Mouse (Mus musculus) layer of hippocampus, postnatal 36 days (tissue): ENCODE measurements around the gene Cic. TPM values are rescaled to one million over a fixed set of nuclear protein-coding genes. Genes with fewer than 3 reads are reported as not detected.
A peak's percentile ranks its signal among the peaks of the same experiment; 100 is the strongest.

Experiments
- DNase-seq, 2 experiments: peaks; one replicate each; pipeline ENCODE4 v3.0.0; 2022
- total RNA-seq, 2 experiments: library from RNA; stranded (reverse); gene quantifications; 2 replicates each; pipeline ENCODE4 v1.2.3; 2021

Gene Cic
- total RNA-seq, 2 experiments from 2014 or later, result 173 to 213 TPM

GRCm38 (mm10) chr7:25269545-25270271, 2.2 kb downstream of the Cic start:
- DNase-seq, result peak in 1 of 2 experiments; percentile 3

DNA sequence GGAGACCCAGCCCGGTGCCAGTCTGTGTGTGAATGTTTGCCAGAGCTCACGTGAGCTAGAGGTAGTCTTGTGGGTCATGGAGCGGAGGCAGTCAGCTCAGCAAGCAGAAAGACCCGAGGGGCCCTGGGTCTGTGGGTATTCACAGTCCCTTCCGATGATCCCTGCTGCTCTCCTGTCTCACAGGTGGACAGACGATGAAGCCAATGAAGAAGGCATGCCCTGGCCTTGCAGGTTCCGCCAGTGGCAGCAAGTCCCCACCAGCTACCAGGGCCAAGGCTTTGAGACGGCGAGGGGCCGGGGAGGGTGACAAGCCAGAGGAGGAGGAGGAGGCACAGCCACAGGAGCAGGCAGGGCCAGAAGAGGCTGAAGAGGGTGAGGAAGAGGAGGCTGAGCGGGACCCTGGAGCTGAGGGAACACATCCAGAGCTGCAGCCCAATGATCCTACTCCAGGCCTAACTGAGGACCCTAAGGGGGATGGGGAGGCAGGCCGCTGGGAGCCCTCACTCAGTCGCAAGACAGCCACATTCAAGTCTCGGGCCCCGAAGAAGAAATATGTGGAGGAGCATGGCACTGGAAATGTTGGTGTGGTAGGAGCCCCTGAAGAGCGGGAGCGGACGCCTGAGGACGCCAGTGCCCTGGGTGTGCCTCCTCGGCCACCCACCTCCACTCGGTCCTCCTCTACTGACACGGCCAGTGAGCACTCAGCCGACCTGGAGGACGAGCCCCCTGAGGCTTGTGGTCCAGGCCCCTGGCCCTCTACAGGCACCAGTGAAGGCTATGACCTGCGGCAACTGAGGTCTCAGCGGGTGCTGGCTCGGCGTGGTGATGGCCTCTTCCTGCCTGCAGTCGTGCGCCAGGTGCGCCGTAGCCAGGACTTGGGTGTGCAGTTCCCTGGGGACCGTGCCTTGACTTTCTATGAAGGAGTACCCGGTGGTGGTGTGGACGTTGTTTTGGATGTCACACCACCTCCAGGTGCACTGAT, 3.4 kb downstream of the Cic start:
- no peak for DNase-seq

DNA sequence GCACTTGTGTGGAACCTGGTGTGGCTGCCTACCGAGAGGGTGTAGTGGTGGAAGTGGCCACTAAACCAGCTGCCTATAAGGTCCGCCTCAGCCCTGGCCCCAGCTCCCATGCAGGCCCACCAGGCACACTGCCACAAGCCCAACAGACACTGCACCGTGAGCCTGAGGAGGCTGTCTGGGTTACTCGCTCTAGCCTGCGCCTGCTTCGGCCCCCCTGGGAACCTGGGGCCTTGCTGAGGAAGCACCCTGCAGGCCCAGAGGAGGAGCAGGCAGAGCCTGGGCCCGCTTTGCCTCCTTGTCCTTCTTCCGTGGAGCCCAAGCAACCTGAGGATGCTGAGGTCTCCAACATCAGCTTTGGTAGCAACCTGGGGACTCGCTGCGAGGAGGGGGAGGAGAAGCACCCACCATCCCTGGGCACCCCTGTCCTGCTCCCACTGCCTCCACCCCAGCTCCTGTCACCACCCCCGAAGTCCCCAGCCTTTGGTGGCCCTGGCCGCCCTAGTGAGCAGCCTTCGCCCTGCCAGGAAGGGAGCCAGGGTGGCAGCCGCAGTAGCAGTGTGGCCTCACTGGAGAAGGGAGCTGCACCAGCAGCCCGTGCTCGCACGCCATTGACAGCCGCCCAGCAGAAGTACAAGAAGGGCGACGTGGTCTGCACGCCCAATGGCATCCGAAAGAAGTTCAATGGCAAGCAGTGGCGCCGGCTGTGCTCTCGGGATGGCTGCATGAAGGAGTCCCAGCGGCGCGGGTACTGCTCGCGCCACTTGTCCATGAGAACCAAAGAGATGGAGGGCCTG, 4.3 kb downstream of the Cic start:
- DNase-seq, result no peak

- no peak for DNase-seq
Observed at GRCm38 (mm10) chr7:25272445-25273258, 5.1 kb downstream of the Cic start.

- no peak for DNase-seq
Observed at GRCm38 (mm10) chr7:25273259-25274241, 6.0 kb downstream of the Cic start.

DNA sequence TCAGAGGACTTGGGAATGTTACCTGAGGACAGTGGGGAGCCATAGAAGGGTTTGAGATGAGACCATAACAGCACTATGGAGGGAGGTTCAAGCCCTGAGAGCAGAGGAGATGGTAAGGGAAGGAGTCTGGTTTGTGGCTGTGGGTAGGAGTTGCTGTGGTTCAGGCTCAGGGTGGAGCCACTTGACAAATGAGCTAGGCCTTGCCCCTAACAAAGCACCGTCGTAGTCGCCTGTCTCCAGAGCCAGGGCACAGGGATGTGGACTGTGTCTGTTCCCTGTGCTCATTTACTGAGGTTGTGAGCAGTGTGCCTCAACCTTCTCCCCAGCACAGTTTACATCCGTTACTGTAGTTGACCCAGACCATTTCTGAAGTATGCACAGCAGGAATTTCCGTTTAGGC, 7.1 kb downstream of the Cic start:
- DNase-seq, result no peak

DNA sequence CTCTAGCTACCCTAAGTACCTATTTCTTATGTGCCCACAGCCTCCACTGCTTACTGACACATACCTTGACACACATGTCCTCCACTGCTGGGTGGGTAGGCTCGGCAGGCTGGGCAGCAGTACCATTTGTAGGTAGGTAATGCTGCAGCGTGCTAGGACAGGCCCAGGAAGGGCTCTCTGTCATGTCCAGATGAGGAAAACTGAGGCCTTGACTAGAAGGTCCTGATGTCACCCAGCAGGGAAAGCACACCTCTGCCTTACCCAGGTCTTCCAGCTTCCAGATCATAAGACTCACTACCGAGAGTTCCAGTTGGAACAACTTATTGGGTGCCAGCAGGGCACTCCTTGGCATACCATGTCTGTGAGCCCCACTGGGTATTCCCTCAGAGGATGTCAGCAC, 7.5 kb downstream of the Cic start:
- no peak for DNase-seq

DNA sequence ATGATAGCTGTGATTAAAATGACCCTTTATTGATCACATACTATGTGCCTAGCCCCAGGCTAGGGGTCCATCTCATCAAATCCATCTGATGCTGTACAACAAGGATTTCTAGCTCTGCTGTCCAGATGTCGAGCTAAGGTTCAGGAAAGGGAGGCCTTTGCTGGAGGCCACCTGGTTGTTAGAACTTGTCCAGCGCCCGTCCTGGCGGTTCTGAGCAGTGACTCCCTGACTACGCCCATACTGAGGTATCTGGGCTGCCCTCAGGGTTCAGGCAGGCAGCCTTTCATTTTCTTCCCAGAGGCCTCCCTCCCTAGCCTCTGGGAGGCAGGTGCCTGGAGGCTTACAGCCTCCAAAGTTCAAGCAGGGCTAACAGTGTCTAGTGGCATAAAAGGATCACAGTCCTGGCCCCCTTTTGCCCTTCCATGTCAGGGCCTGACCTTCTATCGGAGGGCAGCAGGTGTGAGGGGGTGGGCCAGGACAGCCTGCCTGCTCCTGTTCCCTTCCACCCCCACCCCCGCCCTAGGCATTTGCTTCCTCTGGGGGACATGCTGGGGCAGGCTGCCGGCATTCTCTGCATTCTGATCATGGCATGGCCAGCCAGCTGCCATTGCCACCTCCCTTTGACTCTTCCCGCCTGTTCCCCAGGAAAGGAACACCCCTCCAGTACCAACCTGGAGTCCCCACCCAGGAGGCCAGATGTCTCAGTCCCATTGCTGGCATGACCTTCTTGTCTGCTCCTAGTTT, 8.2 kb downstream of the Cic start:
- DNase-seq, result no peak

DNA sequence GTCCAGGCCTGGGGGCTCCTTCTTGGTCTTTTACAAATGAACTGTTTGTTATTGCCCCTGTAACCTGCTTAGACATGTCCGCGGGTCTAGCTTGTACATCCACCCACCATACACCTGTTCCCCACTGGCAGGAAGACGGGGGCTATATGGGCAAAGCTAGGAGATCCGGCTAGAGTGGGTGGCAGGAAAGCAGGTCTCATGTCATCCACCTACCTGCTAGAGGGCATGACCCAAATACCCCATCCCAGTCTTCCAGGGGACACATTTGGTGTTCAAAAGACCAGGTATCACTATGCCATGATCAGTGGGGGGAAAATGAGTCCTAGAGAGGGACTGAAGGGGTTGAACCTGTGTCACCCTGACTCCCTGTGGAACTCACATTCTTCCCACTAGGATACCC, 9.9 kb downstream of the Cic start:
- no peak for DNase-seq

DNA sequence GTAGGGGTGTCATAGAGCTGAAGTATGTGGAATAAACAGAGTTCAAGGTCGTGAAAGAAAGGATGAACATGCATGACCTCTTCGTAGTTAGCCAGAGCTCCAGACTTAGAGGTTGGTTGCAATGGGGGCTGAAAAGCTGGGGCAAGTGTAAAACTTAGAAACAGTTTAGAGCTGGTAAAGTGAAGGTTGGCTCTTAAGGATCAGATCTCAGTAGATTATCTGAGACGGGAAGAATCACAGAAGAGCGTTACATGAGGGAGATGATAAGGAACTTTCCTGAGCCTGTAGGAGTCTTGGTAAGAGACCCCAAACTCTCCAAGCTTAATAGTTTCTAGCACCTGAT, 10.5 kb downstream of the Cic start:
- DNase-seq, result no peak

DNA sequence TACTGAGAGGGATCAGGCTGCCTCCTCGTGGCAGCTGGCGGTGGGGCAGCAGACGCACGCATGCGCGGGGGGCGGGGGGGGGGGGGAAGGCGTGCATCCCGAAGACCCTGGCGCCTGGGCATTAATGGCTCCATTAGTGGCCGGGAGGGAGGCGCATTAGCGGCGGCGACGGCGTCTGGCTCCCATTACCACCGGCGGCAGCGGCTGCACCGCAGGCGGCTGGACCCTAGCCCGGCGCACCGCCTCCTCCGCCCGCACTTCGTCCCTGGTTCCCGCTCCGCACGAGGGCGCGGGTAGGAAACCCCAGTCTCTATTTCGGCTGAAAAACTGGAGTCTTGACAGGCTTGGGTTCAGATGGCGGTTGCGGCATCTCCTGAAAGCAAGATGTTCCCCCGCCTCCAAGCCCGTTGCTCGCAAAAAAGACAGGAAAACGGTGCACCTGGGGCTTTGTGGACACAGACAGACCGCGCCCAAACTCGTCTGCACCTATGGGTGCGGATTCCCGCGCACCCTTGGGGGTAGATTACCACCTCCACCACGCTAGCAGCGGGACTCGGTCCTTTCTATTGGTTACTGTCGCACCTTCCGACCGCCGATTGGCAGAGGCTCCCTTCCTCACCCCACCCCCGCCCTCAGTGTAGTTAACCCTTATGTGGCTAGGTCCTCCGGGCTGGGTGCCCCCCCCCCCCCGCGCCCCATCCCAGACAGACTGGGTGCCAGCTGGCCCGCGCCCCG, 11.0 kb downstream of the Cic start:
- peak; percentile 85 for DNase-seq

DNA sequence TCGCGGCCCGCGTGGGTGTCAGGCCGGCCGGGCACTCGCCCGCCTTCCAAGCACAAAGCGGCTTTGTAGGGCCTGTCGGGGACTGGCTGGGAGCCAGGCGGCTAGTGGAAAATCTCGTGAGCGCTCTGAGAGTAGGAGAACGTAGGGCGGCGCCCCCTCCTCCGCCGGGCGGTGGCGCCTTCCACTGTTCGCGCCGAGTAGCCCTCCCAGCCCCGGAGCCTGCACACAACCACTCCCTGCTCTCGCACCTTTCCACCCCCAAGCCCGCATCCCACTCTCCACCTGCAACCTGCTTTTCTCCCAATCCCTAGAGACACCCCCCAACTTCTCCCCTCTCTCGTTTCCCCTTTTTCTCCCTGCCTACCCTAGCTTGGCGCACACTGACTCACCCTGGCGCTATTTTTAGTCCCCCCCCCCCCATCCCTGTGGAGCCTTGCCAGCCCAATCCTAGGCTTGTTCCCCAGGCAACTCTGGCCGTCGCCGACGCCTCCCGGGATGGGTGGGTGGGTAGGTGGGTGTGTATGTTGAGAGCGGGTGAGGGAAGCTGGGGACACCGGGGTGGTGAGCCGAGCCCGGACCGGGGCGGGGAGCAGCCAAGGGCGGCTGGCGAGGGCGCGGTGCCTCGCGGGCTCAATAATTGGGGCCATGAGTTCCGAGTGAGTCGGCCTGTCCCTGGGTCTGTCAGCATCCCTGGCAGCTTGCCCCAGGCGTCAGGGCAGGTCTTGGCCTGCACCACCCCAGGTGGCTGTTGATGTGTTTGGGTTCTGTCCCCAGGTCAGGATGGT, 11.8 kb downstream of the Cic start:
- DNase-seq, result peak; percentile 89

DNA sequence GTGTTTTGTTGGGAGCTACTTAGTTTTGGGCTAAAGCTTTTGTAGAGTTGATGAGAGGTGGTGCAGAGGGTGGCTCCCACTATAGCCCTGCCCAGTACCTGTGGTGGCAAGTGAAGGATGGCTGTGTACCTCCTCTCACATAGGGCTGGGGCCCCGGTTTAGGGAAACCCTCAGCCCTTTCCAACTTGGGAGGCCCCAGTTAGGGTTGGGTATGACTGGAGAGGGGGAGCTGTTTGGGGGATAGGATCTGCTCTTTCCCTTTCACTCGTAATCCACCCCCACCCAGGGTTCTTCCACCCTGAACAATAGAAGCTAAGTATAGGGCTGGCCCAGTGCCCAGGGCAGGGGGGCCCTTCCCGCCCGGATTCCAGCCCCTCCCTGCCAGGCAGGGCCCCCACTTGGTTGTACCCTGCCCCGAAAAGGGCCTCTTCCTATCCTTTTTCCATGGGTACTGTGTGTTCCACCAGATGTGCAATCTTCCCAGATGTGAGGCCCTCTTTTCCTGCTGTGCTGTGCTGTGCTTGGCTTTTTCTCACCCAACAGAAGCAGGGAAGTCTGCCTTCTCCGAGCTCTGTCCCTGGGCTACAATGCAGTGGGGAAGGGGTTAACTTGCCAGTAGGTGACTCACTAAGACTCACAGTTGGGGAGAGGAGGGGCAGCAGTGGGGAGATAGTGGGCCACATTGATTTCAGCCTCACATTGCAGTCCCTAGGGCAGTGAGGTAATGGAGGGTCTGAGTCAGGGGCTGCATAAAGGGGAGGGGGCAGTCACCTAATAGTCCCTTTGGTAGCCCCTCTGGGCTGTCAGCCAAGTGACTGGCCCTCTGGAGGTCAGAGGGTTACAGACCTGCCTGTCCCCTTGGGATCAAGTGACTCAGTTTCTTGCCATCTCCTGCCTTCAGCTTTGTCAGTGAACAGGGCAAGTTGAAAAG, 12.6 kb downstream of the Cic start:
- DNase-seq, result no peak

DNA sequence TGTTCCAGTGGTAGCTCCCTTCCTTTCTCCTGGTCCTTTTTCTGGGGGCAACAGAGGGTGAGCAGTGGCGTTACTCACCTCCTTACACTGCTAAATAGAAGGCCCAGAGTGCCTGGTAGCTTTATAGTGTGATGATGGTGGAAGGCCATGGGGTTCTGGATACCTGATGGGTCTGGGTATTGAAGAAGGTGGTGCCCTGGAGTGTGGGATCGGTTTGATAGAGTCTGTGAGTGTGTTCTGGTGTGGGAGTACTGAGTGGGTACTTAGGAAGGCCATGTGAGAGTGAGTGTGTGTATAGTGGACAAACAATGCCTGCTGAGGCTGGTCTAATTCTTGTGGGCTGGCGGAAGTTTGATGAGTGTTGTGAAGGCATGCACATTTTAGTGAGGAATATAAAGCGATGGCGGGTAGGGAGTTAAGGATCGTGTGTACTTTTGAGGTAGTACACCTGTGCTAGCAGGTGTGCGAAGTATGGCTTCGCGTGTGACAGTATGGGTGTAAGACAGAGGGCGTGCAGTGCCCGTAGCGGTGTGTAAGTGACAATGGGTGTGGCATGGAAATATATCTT, 13.7 kb downstream of the Cic start:
- no peak for DNase-seq

DNA sequence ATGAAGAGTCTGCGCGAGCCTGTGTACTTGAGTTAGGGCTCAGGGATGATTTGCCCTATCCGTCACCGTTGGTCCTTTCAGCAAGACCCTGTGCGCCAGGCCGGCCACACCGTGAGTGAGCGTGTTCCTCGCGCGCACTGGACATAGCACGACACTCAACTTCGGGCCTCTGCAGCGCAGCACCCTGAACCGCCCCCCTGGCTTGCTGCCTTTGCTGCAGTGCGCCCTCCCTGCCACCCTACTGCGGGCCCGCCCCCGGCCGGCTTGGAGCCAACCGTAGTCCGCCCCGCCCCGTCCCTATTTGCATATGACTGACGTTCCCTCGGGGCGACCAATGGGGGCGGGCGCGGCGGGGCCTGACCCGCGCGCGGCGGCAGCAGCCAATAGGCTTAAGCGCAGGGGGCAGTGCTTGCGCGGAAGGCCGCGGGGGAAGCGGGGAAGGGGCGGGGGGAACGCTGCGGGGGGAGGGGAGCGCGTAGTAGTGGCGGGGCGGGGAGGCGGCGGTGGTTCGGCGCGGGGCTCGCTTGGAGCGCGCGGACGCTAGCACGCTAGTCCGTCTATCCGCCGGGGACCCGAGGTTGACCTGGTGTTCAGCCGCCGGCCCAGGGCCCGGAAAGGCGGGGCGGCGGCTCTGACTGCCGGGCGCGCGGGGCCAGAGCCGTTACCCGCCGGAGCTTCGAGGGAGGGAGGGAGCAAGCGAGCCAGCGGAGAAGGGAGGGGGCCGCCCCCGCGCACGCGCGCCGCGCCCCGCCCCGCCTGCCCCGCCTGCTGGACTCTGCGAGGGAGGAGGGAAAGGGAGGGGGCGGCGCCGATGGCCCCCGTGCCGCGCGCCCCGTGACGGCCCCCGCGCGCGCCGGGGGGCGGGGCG, 14.5 kb downstream of the Cic start:
- peak; percentile 96 for DNase-seq

DNA sequence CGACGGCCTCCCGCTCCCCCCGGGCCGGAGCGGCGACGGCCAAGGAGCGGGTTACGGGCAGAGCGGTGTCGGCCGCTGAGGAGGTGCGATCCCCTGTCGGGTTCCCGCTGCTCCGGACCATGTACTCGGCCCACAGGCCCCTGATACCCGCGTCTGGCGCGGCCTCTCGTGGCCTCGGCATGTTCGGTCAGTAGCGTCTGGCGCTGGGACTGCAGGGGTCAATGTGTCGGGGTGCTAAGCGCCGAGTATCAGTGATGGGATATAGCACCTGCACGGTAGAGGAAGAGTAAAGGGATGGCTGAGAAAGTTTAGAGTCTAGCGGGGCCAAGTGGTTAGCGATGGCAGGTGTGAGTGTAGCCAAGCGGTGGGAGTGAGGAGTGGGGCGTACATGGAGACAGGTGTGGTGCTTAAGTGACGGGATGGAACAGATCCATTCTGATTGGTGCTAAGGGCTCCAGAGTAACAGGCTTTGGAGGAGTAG, 15.3 kb downstream of the Cic start:
- peak in 1 of 2 experiments; percentile 42 for DNase-seq
